Mouse (Mus musculus): Measurements from ENCODE around the gene Clstn3.
"Not testable (repeated sequence)": the region's sequence is repeated elsewhere in the genome, so short reads cannot be mapped to it uniquely, and the experiment has no call there.

Gene Clstn3

DNA sequence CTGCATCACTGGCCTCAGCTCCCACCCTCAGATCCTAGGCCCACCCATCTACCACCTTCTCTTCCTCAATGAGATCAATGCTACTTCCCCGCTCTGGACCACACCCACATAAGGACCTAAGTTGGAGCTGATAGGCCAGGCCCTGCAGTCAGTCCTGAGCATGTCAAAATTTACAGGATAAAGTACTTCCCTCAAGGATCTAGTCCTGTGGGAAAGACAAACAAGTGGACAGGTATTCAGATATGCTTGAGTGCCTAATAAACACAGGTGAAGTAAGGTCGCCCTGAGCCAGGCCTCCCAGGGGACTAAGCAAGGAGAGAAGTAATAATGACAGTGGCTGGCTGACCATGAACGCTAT is 15.0 kb upstream of the Clstn3 start:
- no peak for DNase-seq (ENCODE audit: low spot score in 2 of 2)

DNA sequence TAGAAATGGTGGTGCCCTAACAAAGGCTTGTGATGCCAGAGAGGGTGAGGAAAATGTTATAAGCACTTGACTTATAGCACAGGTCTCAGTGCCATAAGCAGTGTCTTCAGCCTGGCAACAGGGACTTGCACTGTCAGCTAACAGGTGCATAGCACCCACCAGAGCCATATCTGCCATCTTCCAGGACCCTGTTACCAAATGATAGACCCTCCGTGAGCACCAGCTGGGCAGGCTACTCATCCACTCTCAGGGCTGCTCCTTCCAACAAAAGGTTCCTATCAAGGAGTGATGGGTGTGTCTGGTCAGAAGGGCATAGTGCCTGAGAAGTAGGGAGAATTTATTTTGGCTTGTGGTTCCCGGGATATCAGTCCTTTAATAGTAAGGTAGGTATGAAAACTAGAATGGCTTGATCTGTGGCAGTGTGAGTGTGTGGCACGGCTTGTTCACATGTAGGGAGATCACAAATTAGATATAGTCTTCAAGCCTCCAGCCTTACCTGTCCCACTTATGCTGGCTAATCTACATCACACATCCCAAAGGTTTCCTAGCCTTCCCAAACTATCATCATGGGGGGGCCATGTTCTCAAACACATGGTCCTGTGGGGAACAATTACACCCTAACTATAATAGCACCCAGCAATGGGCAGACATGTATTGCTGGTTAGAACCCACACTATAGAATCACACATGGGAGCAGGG is 14.4 kb upstream of the Clstn3 start:
- DNase-seq (ENCODE audit: low spot score in 2 of 2) = no peak

DNA sequence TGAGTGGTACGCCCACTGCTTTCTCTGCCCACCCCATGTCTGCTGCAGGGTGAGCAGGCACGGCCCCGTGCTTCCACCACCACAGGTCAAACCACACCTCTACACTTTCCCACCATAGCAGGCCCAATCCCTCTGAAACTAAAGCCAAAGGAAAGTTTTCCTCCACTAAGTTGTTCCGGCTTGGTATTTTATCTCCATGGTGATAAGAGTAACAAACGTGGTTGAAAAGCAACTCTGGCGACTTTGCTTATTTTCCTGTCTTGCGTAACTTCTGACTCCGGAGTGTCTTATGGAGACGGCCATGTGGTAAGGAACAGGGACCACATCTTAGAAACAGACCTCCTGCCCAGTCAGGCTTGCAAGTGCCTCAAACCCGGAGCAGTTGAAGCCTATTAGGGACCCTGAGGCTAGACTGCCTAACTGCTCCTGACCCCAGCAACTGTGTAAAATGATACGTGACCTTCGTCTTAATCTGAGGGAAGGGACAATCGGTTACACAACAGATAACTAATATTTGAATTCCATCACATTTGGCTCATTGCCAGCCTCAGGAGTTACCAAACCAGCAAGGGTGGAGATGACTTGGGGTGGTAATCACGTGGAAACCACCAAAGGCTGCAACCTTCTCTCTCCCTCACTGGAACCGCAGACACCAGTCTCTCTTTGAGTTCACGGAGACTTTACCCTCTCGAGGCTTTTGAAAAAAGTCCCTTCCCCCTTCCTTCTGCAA is 13.5 kb upstream of the Clstn3 start:
- no peak for DNase-seq (ENCODE audit: low spot score in 2 of 2)

DNA sequence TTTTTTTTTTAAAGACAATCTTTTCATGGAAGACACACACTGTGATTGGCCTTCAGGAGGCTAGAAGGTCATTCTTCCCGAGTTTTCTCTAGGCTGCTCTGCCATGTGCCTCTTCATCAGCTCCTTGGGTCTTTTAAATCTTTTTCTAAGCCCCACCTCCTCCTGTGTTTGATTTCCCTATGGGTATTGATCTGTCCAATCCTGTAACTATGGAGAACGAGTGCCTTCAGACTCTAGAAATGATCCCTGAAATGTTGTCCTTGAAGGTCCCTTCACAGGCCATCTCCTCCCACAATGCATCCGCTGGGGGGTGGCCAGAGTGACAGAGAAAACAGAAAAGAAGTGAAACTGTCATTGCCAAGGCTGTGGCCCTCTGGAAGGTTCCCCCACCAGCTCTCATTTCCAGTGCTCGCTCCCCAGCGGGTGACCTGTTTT is 12.6 kb upstream of the Clstn3 start:
- no peak for DNase-seq (ENCODE audit: low spot score in 2 of 2)

DNA sequence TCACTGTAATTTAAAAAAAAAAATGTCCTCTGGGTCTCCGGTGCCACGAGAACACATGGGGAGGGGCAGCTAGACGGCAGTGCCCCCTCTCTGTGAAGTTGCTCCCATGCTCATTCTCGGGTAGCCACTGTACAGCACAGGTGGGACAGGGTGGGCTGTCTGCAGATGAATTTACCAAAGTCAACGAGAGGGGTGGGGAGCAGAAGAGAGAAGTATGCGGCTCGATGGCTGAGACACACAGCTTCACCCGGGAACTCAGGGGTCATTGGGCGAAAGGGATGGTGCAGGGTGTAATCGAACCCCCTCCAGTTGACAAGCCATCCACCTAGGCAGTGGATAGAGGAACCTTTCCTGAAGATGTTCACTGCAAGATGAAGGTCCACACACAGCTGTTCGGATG is 12.2 kb upstream of the Clstn3 start:
- DNase-seq (ENCODE audit: low spot score in 2 of 2) = no peak

DNA sequence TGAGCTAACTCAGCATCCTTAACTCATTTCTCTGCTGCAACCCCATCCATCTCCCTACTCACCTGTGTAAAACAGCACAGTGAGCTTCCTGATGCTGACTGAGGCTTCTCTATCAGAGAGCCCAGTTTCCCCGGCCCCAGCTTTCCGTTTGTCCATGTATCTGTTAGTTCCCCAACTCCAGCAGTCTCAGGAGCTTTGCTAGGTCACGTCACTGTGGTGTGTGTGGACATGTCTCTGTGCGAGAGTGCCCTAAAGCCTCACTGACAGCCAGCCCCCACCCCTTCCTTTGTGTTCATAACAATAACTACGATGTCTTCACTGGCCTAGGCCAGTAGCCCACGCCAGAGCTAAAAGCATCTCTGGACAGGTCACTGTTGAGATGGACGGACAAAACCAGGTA is 11.6 kb upstream of the Clstn3 start:
- no peak for DNase-seq (ENCODE audit: low spot score in 2 of 2)

DNA sequence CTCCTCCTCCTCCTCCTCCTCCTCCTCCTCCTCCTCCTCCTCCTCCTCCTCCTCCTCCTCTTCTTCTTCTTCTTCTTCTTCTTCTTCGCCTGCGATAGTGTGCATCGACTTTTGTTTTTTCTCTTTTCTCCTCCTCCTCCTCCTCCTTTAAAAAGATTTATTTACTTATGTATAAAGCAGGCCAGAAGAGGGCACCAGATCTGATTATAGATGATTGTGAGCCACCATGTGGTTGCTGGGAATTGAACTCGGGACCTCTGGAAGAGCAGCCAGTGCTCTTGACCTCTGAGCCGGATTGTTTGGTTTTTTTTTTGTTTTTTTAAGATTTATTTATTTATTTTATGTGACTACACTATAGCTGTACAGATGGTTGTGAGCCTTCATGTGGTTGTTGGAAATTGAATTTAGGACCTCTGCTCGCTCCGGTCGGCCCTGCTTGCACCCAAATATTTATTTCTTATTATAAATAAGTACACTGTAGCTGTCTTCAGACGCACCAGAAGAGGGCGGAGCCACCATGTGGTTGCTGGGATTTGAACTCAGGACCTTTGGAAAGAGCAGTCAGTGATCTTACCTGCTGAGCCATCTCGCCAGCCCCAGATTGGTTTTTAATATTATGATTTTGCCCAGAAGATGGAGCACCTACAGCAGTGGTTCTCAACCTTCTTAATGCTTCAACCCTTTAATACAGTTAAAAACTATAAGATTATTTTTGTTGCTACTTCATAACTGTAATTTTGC is 10.9 kb upstream of the Clstn3 start:
- not testable (repeated sequence) for DNase-seq (ENCODE audit: low spot score in 2 of 2)

DNA sequence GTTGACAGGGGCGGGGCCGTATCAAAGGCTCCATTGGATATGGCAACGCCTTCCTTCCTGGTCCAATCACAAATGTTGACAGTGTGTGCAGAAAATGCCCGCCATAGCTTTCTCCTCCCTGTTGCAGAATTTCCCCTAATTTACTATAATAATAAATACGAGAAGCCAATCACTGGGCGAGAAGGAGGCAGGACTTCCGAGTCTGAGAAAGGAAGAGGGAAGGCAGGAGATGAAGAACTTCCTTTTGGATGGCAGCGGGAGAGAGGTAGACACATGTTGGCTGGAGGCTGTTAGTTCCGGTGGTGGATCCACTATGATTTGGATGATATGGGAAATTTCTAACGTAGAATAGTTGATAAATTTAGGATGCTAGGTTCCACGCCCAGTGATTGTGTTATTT is 10.0 kb upstream of the Clstn3 start:
- no peak for DNase-seq (ENCODE audit: low spot score in 2 of 2)

DNA sequence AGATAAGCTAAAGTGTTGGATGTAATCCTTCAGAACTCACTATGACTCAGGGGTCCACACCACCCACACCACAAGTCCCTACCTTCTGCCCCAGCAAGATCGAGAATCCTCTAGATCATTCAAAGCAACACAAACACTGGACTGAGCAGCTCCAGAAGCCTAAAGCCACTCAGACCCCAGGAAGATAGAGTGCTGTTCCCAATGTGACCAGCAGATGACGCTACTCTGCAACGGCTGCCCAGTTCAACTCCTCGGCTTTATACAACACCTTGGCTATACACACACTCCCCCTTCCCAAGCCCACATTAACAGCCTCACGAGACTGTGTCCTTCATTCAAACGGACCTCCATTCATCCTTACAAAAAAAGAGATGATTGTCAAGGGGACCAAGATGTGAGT is 8.2 kb upstream of the Clstn3 start:
- DNase-seq (ENCODE audit: low spot score in 2 of 2) = peak; percentile 32 to 62

DNA sequence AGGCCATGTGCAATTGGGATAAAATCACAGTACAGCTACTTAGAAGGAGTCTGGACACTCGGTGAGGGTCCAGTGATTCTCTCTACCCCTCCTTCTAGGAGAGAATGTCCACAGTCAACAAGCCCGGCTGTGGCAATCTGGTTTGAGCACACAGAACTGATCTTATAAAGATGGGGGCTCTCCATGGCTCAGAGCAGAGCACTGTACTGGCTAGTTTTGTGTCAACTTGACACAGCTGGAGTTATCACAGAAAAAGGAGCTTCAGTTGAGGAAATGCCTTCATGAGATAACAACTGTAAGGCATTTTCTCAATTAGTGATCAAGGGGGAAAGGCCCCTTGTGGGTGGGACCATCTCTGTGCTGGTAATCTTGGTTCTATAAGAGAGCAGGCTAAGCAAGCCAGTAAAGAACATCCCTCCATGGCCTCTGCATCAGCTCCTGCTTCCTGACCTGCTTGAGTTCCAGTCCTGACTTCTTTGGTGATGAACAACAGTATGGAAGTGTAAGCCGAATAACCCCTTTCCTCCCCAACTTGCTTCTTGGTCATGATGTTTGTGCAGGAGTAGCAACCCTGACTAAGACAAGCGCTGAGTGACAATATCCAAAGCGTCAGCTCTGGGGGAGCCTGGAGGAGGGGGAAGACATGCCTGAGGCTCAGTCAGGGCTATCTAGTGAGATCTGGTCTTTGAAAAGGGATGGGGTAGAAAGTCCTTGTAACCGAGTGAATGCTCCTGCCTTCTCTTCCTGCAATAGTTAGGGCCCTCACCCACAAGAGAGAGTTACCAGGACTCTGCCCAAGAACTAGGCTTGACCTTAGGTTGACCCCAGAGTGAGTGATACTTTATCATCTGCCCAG is 7.4 kb upstream of the Clstn3 start:
- DNase-seq (ENCODE audit: low spot score in 2 of 2) = not testable (repeated sequence)

DNA sequence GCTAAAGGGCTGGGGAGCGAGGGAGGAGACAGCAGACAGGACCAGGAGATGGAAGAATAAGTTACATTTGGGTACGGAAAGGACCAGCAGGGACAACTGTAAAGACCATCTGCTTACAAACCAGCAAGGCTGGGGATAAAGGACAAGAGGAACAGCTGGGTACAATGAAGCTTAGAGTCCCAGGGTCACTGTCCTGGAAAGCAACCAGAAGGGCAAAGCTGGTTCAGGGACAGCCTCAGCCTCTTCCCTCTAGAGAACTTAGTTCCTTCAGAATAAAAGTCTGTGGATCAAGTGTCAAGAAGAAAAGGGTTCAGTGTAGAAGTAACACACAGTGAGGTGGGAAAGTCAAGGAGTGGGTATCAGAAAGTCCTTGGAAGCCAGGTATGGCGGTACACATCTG is 6.5 kb upstream of the Clstn3 start:
- no peak for DNase-seq (ENCODE audit: low spot score in 2 of 2)

DNA sequence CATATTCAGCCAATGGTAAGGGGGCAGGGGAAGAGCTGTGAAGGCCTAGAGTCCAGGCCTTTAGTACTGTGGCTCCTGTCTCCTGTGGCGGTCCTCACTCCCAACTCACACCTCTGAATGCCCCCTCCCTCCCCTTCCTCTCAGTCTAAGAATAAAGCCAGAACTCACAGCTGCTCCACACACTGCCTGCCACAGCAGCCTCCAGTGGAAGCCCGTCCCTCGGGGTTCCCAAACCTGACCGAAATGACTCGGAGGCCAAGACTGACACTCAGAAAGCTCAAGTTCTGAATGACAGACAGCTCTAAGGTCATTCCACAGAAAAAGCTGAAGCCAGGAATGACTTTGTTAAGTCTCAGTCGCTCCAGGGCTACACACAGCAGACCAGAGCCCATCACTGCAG is 1.1 kb upstream of the Clstn3 start:
- no peak for DNase-seq (ENCODE audit: low spot score in 2 of 2)

DNA sequence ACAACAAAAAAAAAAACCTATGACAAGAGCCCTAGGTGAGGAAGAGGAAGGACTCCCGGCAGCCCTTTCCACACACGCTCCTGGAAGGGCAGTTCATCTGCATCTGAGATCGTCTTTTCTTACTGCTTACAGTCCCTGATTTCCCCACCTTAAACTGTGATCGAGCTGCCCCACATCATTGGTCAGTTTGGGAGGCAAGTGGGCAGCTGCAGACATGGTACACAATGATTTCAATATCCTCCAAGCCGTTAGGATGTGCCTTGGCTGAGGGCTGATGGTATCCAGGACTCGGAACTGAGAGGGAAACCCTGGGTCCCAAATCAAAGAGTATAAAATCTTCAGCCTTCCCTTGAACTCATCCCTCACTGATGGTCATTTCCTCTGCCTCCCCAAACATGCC is 705 bp upstream of the Clstn3 start:
- DNase-seq (ENCODE audit: low spot score in 2 of 2) = no peak

DNA sequence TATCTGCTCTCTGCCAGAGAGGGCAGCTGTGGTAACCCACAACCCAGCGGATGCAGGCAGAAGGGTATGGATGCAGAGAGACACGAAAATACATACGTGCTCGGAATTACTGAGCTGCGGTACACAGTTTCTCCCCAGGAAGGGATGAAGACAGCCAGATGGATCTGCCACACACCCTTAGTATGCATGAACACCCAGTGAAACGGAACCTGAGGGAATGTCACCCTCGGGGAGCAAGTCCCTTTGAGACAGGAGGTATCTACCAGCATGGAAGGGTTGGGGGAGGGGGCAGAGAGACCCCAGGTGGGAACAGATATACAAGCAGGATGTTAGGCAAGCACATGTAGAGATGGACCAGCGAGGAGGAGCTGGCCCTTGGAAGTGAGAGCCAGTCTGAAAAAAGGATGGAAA is 708 bp downstream of the Clstn3 start:
- DNase-seq (ENCODE audit: low spot score in 2 of 2) = no peak

DNA sequence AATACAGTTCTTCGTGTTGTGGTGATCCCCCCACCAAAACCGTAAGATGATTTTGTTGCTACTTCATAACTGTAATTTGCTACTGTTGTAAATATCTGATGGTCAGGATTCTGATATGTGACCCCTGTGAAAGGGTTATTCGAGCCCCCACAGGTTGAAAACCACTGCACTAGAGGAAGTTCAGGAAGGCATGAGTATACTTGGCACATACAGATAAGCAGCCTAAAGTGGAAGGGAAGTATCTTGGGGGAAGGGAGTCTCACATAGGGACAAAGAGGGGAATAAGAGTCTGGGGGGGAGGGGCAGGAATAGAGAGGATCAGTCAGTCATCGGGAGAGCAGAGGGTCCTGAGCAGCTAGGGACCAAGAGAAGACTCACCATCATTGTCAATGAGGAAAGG is 5.2 kb downstream of the Clstn3 start:
- DNase-seq (ENCODE audit: low spot score in 2 of 2) = no peak

DNA sequence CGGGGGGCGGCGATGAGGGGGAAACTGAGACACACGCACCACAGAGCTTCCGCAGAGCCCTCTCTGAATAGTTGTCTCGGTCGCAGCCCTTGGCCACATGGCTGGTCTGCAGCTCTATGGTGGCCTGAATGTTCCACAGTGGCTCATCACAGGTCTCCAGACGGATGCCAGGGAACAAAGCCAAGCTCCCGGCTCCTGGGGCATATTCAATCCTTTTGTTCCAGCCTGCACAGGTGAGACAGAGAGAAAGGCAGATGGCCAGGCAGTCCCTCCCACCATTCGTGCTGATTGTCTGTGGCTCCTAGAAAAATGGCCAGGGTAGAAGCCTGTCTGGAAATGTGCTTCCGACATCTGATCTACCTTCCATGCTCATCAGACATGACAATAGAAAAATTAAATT is 6.1 kb downstream of the Clstn3 start:
- no peak for DNase-seq (ENCODE audit: low spot score in 2 of 2)

DNA sequence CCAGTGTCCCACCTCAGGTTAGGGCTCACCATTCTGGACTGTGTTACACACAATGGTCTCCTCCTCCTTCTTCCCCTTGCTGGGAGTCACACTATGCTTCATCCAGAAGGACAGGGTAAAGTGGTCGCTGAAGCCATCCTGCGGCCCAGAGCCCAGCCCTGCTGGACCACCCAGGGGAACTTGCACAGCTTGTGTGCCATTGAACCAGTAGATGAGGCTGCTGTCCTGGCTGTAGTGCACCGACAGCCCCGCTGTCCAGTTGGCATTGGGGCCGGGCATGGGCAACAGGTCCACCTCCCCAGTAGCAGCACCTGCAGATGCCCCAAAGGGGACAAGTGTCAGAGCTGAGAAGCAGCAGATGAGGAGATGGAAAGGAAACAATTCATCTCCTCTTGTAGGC is 6.8 kb downstream of the Clstn3 start:
- DNase-seq (ENCODE audit: low spot score in 2 of 2) = no peak

DNA sequence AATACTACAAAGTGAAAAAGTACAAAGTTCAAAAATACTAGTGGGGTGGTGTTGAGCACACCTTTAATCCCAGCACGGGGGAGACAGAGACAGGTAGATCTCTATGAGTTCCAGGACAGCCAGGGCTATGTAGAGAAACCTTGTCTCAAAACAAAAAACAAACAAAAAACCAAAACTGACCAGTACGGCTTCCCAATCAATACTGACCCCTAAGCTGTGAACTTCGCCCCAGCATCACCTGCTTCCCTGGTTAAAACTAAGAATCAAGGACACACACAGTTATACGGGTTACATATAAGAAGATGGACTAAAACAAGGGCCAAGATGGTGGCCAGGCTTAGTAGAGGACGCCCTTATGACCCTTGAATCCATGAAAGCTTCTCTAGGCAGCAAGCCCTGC is 8.4 kb downstream of the Clstn3 start:
- no peak for DNase-seq (ENCODE audit: low spot score in 2 of 2)

DNA sequence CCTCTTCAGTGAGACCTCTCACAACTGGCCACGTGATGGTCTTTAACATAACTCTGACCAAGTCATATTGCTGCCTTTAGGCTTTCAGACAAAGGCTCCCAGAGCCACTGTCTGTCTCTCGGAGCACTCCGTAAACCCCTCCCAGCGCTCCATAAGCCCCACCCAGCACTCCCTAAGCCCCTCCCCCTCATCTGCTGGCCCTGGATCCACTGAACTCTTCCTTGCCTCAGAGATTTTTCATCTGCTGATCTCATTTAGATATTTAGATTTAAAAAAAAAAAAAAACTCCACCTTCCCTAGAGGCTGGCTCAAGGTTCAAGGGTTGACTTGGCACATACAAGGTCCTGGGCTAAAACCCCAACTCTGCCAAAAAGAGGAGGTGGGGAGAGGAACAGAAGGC is 10.8 kb downstream of the Clstn3 start:
- no peak for DNase-seq (ENCODE audit: low spot score in 2 of 2)

DNA sequence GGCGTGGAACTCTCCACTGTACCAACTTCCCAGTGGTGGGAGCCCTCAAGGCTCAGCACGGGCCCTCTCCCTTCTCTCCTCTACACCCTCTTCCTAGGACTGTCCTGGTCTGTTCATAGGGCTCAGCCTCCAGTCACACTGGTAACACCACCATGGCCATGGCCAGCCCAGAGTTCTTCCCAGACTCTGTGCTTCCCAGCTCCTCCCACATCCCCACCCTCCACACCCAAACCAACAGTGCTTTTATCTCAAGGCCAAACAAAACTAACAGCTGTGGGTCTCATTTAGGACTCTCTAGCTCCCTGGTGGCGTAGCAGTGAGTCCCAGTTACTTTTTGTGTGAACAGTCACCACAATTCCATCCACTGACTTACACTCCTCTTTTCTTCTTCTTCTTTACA is 12.6 kb downstream of the Clstn3 start:
- DNase-seq (ENCODE audit: low spot score in 2 of 2) = no peak

DNA sequence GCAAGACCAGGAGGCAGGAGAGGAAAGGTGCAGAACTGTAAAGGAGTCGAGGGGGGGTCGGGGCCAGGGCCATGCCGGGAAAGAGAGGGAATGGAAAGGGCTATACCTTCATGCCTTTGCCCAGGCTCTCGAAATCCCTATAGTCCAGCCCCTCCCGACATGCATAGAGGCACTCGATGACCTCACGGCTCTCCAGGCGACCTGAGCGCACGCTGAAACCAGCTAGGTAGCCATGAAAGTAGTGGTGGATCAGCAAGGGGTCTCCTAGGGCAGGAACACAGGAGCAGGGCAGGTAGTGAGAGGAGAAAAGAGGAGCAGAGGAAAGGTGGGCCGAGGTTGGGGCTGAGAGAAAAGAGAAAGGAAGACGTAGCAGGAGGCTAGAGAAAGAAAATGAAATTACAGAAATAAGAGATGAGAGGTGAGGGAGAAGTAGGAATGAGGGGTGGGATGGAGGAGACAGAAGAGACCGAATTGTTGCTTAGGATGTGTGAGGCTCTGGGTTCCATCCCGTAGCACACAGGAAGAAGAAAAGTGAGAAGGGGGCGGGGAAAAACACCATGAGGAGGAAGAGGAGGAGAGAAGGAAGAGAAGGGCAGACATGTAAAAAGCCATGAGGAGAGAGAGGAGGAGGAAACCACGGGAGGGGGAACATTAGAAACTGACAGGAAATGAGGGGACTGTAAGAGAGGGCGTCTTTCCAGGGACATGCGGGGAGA is 14.8 kb downstream of the Clstn3 start:
- DNase-seq (ENCODE audit: low spot score in 2 of 2) = no peak
